Mouse (Mus musculus) thymus, adult 2 months (tissue): ENCODE data around the gene Scamp1.

Experiments used
- CTCF ChIP-seq: fragments of 200-500 bp; IDR thresholded peaks from 2 replicates; pipeline ENCODE4 v1.5.1; 2012; ENCODE audit warnings: mild to moderate bottlenecking, control low read depth, low read length, moderate library complexity, borderline replicate concordance; ENCODE audit not compliant: control insufficient read depth, poor library complexity, insufficient read depth; ENCODE audit errors: extremely low read depth
- POLR2A ChIP-seq: fragments of 200-500 bp; IDR thresholded peaks from 2 replicates; pipeline ENCODE4 v1.6.1; 2012; ENCODE audit warnings: mild to moderate bottlenecking, low read length, control low read depth, moderate library complexity; ENCODE audit not compliant: control insufficient read depth, poor library complexity, insufficient read depth; ENCODE audit errors: extremely low read depth

DNA sequence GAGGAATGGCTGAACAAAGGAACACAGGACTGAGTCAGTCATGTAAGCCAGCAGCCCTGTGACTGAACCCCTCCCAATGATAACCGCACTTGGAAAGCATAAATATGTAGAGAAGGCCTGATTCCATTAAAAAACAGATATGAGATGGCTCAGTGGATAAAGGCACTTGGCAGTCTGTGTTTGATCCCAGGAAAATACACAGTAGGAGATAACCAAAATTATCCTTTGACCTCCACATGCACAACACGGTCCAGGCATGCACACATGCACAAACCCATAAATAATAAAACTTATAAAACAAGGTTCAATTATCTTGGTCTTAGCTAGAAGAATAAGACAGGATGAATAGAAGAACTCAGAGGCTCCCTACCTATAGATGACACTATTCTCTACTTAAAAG lies 27.9 kb downstream of the Scamp1 start:
- no peak for TF ChIP-seq CTCF
- no peak for TF ChIP-seq POLR2A
